Mouse (Mus musculus) monocyte, adult 5-6 weeks (primary cell): ENCODE measurements around the gene Flnb. TPM values are rescaled to one million over a fixed set of nuclear protein-coding genes. Genes with fewer than 3 reads are reported as not detected.

Experiments used
- total RNA-seq: library from RNA; stranded (forward); fragments of 200-1000, 200-491, 200-594 nt; gene quantifications from 3 replicates; pipeline ENCODE4 v1.2.3, GENCODE M21; 2017

Gene Flnb
- total RNA-seq, 1 experiment from 2014 or later = 8.0 TPM

Other genes with a start within 250 kb of the Flnb start
- not detected in 3 replicates for gene Gm3558, start 249.4 kb upstream of the Flnb start, total RNA-seq
- gene Gm10338, start 222.4 kb upstream of the Flnb start, total RNA-seq = not detected in 3 replicates
- gene Gm10128, start 174.0 kb upstream of the Flnb start, total RNA-seq = not detected in 3 replicates
- gene Gm26661, start 26.4 kb upstream of the Flnb start, total RNA-seq = not detected in 3 replicates
- gene Gm45521, start 139.3 kb downstream of the Flnb start, total RNA-seq = not detected in 3 replicates
- 0.58 to 4.0 TPM (median 0.64 TPM) in 3 replicates for gene Dnase1l3, start 176.6 kb downstream of the Flnb start, total RNA-seq
- 0.64 to 1.9 TPM (median 0.78 TPM) in 3 replicates for gene Abhd6, start 184.9 kb downstream of the Flnb start, total RNA-seq